Mouse (Mus musculus): ENCODE measurements at regions not wholly inside any gene's neighbourhood (a gene's known extent, or its start where the extent isn't known, plus 50 kb on each side); places are given as distances from the start of the nearest gene placed in this dataset.

GRCm38 (mm10) chr15:31841519-31841918 is 239.9 kb downstream of the Fam173b start:
- intact Hi-C loops (cut with DNase I) = no loop called here

GRCm38 (mm10) chr15:31854764-31855163 is 253.1 kb downstream of the Fam173b start:
- intact Hi-C loops (cut with DNase I) = no loop called here

DNA sequence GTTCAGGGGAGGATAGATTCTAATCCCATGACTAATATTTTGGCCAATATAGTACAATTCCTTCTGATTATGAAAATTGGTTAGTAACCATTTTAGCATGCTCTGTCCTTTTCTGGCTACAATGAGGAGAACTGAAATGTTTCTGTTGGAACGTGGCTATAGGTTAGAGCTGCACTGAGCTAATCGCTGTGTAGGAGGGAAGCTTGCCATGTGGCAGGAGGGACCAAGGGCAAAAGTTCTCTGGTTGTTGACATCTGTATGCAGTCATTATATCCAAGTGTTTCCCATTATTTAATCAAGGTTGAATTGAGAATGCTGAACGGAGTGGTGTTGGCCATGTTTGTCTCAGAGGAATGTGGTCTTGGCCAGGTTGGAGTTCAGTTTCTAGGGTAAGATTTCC is 253.5 kb downstream of the Fam173b start:
- intact Hi-C loops (cut with DNase I) = no loop called here

- intact Hi-C loops (cut with DNase I) = no loop called here
Observed at GRCm38 (mm10) chr15:31869100-31869499, 267.4 kb downstream of the Fam173b start.

DNA sequence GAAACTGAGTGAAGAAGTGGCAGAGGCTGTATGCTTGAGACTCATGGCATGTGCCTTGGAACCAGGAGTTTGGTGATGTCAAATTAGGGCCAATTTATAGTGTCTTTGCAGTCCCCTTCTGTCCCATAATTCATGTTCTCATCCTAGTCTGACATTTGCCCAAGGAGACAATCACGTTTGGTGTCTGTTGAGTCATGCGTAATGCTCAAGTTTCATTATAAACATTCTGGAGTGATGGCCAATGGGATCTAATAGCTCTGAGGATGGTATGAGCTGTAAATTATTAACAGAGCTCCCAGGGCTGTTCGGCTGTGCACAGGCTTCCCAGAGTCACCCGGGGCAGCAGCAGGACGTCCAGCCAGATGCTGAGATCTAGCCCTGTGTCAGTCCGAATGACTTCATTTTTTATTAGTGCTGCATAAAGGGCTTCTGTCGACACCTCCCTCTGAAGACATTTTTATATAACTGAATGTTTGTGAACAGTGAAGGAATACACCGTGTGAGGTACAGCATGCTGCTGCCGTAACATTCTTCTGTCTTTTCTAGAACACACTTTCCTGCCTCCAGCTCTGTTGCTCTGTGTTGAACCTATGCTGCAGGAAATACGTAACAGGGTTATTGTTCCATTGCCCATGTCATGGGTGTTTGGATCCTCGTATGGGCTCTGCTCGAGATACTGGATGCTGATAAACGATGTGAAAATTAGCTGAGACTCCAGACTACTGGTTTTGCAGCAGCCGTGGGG is 268.2 kb downstream of the Fam173b start:
- intact Hi-C loops (cut with DNase I) = no loop called here

DNA sequence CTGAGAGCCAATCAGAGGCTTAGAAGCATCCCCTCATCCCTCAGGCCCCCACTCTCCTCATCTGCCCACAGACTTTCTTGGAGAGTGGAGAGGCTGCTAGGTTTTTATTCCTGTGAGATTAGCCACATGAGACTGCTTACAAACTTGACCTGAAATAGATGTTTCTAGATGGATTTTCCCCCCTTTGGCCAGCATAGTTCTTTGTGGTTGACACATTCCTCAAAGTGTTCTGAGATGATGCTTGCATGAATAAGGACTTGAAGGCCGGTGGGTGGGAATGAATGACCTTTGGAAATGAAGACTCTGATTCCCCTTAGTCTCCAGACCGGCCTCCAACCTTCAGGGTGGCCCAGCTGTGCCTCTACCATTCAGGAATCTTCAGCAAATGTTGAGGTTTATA is 273.8 kb downstream of the Fam173b start:
- intact Hi-C loops (cut with DNase I) = no loop called here

DNA sequence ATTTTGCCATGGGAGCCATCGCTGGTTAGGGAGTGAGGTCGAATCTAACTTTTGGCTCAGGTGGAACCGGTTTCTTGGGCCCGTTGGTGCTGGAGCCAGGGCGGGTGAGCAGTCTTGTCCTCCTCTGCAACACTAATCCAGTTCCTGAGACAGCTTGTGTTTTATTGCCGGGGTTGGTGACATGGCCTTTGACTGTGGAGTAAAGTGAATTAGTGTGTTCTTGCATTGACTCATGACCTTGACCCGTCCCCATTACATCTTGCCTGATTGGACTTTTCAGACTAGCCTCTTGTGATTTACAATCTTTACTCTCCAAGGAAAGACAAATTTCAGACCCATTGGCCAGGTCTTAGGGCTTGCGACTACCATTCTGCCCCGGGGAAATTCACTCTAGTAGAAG is 278.8 kb downstream of the Fam173b start:
- intact Hi-C loops (cut with DNase I) = no loop called here

DNA sequence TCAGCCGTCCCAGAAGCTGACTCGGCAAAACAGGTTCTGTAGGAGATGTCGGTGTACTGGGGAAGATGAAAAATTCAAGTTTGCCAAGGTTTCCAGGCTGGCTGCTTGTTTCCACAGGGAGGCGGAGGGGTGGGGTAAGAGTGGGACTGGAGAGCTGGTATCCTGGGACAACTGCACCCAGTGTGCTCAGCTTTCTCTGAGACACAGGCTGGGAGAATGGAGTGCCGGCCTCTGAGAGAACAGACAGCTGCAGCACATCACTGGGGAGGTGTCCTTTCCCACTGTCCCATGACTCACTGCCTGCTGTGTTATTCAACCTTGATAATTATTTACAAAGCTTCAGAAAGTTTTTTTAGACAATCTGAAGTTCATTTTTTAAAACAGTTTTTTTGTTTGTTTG is 280.7 kb downstream of the Fam173b start:
- intact Hi-C loops (cut with DNase I) = no loop called here

DNA sequence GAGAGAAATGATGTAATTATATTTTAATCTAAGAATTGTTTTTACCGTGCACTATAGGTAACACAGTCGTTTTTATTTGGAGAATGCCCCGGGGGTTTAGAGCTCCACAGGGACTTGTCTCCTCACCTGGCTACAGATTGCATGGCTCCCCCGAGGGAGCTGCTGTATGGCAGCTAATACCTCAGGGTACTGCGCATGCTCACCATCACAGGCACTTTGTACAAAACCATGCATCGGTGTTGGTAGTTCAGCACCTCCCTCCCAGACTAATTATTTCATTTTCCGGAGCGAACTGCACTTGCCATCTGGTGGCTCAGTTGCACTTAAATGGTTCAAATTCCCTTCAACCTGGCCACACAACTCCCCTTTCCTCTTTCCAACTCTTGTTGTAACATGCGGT is 281.9 kb downstream of the Fam173b start:
- intact Hi-C loops (cut with DNase I) = no loop called here

DNA sequence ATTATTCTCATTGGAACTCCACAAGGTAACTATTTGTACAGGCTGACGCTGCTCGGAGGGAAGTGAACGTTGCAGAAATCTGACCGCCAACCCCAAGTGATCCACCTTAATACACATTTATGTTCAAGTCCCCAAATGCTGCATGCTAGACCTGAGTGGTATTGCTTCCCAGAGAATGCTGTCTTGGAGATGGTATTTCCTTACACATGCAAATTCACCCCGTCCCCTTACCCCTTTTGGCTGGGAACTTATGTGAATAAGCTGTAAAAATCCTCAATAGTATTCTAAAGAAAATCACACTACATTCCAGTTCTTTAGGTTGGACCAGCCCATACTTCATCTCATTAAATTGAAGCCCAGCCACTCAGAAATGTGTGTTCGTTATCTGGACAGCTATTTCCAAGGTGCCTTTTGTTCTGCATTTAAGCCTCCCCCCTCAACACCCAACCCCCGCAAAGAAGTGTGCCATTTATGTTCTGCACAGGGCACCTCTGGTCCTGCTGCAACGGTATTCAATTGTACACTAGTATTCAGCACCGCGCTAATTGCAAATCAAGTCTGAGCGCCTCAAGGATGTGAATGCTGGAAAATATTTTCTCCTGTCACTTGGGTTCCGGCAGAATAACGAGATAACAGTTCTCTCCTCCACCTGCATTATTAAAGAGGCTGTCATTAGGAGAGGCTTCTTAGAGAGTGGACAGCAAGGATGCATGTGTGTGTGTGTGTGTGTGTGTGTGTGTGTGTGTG is 278.0 kb upstream of the Tas2r119 start:
- intact Hi-C loops (cut with DNase I) = no loop called here

- intact Hi-C loops (cut with DNase I) = no loop called here
Observed at GRCm38 (mm10) chr15:31900325-31900724, 276.8 kb upstream of the Tas2r119 start.

DNA sequence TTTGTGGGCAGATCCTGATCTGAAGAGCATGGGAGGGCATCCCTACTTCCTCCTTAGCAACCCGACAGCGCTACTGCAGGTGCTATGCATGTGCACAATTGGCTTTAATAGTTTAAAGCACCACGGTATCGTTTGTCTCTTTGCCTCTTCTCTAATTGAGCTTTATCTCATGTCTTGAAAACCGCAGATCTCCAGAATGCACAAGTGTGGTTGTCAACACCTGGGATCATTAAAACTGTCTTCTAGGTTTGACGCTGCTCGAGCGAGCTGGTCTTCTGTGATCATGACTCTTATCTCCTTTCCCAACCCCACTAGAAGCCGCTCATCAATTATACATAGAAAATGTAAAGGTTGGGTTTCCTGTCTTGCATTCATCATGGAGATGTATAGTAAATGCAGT is 268.7 kb upstream of the Tas2r119 start:
- intact Hi-C loops (cut with DNase I) = no loop called here

DNA sequence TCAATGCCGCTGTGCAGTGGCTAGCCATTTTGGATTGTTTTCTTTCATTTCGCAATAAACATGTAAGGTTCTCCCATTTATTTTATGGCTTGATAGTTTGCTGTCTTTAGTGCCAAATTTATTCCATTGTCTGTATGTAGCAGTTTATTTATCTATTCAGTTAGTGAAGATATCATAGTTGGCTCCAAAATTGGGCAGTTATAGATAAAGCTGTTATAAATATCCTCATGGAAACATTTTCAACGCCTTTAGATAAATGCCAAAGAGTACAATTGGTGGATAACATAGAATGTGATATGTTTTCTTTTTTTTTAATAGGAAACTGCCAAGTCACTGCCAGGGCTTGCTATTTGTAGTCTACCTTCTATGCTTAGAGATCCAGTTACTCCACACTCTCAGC is 265.1 kb upstream of the Tas2r119 start:
- intact Hi-C loops (cut with DNase I) = no loop called here

DNA sequence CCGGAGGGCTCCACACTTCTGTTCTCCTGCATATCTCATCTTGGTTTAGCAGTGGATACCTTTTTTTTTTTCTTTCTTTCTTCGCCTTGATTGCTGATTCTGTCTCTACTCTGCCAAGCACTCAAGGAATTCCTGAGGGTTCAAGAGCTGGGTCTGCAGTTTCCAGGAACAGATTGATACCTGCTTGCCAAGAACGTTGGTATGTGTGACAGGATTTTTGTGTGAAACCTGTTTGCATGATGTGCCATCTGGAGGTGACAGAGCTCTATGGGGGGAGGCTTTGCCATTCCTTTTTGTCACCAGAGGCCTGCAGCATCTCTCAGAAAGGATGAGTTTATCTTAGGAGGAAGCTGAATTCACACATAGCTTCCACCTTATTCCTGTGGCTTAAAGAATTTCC is 255.6 kb upstream of the Tas2r119 start:
- intact Hi-C loops (cut with DNase I) = no loop called here

GRCm38 (mm10) chr15:31960301-31960700 is 216.8 kb upstream of the Tas2r119 start:
- intact Hi-C loops (cut with DNase I) = no loop called here

DNA sequence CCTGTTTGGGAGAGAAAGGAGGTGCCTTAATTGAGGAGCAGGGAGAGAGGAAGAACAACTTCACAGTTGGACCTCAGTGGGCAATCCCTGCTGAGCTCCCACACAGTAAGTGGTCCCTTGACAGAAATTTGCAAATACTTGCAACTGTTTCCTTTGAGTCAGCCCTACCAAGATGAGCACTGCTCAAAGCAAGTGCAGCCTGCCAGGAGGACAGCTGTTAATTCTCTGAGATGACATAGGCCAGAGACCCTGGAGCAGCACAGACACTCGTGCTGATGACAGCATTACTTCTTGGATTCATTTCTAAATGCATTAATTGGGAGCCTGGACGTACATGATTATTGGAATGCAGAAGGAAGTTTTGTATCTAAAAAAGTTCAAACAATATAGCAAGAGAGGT is 215.1 kb upstream of the Tas2r119 start:
- intact Hi-C loops (cut with DNase I) = no loop called here

DNA sequence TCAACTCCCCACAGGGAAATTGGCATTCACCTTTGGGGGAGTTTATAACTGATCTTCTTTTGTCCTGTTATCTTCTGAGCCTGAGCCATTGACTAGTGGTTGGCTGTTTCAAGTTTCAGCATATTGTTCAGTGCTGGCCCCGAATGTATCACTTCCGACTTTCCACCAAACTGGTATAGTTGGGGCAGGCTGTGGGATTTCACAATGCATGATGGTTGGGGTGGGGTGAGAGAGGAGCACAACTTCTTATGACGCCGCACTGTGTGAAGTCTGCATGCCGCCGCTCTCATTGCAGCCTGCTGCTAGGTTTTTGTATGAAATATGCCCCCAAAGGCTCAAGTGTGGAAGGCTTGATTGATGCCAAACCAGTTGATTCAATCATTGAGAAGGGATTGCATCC is 212.2 kb upstream of the Tas2r119 start:
- intact Hi-C loops (cut with DNase I) = no loop called here

DNA sequence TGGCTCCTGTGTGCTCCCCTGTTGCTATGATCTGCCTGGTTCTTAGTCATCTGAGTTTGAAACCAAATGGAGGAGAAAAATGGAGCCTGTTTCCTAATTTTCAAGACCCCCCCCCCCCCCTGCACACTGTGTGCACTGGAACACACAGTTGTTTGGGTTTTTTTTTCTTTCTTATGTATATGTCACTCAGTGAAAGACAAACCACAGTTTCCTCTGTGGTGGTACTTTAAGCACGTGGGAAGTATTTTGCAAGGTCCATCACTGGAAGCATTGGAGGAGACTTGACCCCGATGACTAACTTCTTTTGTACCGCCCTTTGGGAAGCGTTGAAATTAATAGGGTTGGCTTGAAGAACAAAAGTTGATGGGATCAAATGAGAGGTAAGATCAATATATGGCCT is 211.5 kb upstream of the Tas2r119 start:
- intact Hi-C loops (cut with DNase I) = no loop called here

GRCm38 (mm10) chr15:31972891-31973290 is 204.2 kb upstream of the Tas2r119 start:
- intact Hi-C loops (cut with DNase I) = no loop called here

DNA sequence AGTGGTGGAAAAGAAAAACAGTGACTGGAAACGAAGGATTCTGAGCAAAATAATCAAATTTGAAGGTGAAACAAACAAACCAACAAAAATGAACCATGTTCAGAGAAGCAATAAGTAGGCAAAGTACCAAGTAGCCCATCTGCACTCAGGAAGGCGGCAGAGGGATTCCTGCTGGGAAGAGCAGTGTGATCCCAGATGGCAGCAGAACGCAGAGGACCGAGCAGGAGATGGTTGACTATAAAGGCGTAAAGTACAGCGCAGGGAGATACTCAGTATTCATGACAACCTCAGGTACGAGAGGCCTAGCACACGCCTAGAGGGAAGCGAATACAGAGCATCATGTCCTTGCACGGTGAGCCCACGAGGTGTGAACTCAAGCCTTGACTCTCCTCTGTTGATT is 203.2 kb upstream of the Tas2r119 start:
- intact Hi-C loops (cut with DNase I) = no loop called here

- intact Hi-C loops (cut with DNase I) = no loop called here
Observed at GRCm38 (mm10) chr15:31976461-31976860, 200.6 kb upstream of the Tas2r119 start.

GRCm38 (mm10) chr15:31977563-31977962 is 199.5 kb upstream of the Tas2r119 start:
- intact Hi-C loops (cut with DNase I) = no loop called here

GRCm38 (mm10) chr15:31979961-31980360 is 197.1 kb upstream of the Tas2r119 start:
- intact Hi-C loops (cut with DNase I) = no loop called here
